In genomic region chr3:105528860-105529259, GRCm38 (mm10) we compare ENCODE assay signal across 18 mouse cellular contexts.
DNase-seq lines count a peak whose midpoint lies in the region; ATAC-seq and TF ChIP-seq lines count a peak whose summit lies in the region.
"Had no signal": no experiment of that assay in that cellular context is flagged by ENCODE, and none has a peak within 500 bp of the region (broad histone marks: within the 10 kb centered on the region; RNA-seq: fewer than 3 reads in every experiment).

No protein-coding gene starts in this region.

- no peak for TF ChIP-seq POLR2A in cortical plate, adult 2 months (IDR thresholded peaks at IDR 0.05; ENCODE audit: extremely low read depth, insufficient read depth, low read length)

- WGBS in forebrain, postnatal 0 days: 39% methylated on average over 8 of the region's 8 CpGs
- WGBS in midbrain, embryonic 14.5 days: 39% methylated on average over 8 of the region's 8 CpGs

- H3K27ac ChIP-seq in layer of hippocampus, adult 2 months: peak overlapping the region; percentile 67; the same call in 1 of the 2 replicates
- peak overlapping the region; percentile 67; the same call in 1 of the 2 replicates for H3K27ac ChIP-seq in cortical plate, adult 2 months (ENCODE audit: insufficient read depth, low read length)
- H3K27ac ChIP-seq in forebrain, postnatal 0 days (ENCODE audit: low read depth, low read length): peak overlapping the region; percentile 40; the same call in 1 of the 2 replicates
- H3K27ac ChIP-seq in midbrain, embryonic 14.5 days (replicated peaks; ENCODE audit: low read depth, low read length): 0 out of 2 replicates have a peak overlapping the region, but pooled peaks have one; percentile 32
- H3K27ac ChIP-seq: left cerebral cortex, adult 2 months; liver, embryonic 13.5 days; stomach, postnatal 0 days had no signal

- no peak overlapping the region for H3K4me3 ChIP-seq in layer of hippocampus, adult 2 months
- no peak overlapping the region for H3K4me3 ChIP-seq in cortical plate, adult 2 months (ENCODE audit: insufficient read depth, low read length)
- H3K4me3 ChIP-seq in forebrain, postnatal 0 days (ENCODE audit: low read depth, low read length): no peak overlapping the region
- no peak overlapping the region for H3K4me3 ChIP-seq in midbrain, embryonic 14.5 days (replicated peaks; ENCODE audit: low read depth, low read length)
- H3K4me3 ChIP-seq: embryonic facial prominence, embryonic 10.5 days; left cerebral cortex, adult 2 months; liver, embryonic 13.5 days had no signal

- no peak overlapping the region for H3K4me2 ChIP-seq in forebrain, postnatal 0 days (ENCODE audit: low read depth)
- no peak overlapping the region for H3K4me2 ChIP-seq in midbrain, embryonic 14.5 days (ENCODE audit: low read length)
- H3K4me2 ChIP-seq: liver, embryonic 13.5 days had no signal

- DNase-seq in layer of hippocampus, adult 2 months (ENCODE audit: low spot score in 2 of 2): no peak
- no peak for DNase-seq in layer of hippocampus, postnatal 14 days (ENCODE audit: low spot score in 2 of 2)
- peak; percentile 46 for DNase-seq in forebrain, postnatal 0 days
- peak; percentile 44 for DNase-seq in midbrain, embryonic 14.5 days
- DNase-seq in cerebellum, postnatal 25 days: no peak
- no peak for DNase-seq in adrenal gland, postnatal 10 days
- DNase-seq: adrenal gland, postnatal 14 days; cerebellum, adult 9-10 months; kidney, adult 8-10 months; kidney, postnatal 14 days; liver, embryonic 13.5 days; lung, adult 2 months; lung, postnatal 14 days; right cerebral cortex, postnatal 14 days had no signal

- H3K4me1 ChIP-seq in cortical plate, adult 2 months (ENCODE audit: control insufficient read depth, insufficient read depth, low read length): peaks cover 15% of the 10 kb centered on the region
- peaks cover 22% of the 10 kb centered on the region for H3K4me1 ChIP-seq in forebrain, postnatal 0 days (ENCODE audit: insufficient read depth)
- peaks cover 48% of the 10 kb centered on the region for H3K4me1 ChIP-seq in midbrain, embryonic 14.5 days (ENCODE audit: control insufficient read depth, insufficient read depth, low read length)
- H3K4me1 ChIP-seq: liver, embryonic 13.5 days had no signal

- no peaks in the 10 kb centered on the region for H3K9me3 ChIP-seq in forebrain, postnatal 0 days (ENCODE audit: low read length)
- H3K9me3 ChIP-seq in midbrain, embryonic 14.5 days (ENCODE audit: control insufficient read depth, low read length): no peaks in the 10 kb centered on the region
- H3K9me3 ChIP-seq: embryonic facial prominence, embryonic 10.5 days; liver, embryonic 13.5 days had no signal

- ATAC-seq in forebrain, postnatal 0 days: no peak
- no peak for ATAC-seq in midbrain, embryonic 14.5 days (ENCODE audit: low FRiP score, low TSS enrichment)

- H3K27me3 ChIP-seq in forebrain, postnatal 0 days (ENCODE audit: insufficient read depth, low read length): no peaks in the 10 kb centered on the region
- H3K27me3 ChIP-seq in midbrain, embryonic 14.5 days (ENCODE audit: control insufficient read depth, insufficient read depth, low read length): no peaks in the 10 kb centered on the region
- H3K27me3 ChIP-seq: liver, embryonic 13.5 days had no signal

- no peak for TF ChIP-seq CTCF in layer of hippocampus, adult 2 months (conservative IDR thresholded peaks at IDR 0.05)
- TF ChIP-seq CTCF in cortical plate, adult 2 months (IDR thresholded peaks at IDR 0.05; ENCODE audit: extremely low read depth, insufficient read depth, low read length): no peak
- no peak for TF ChIP-seq CTCF in forebrain, postnatal 0 days (IDR thresholded peaks at IDR 0.05; ENCODE audit: low read depth)

- H3K9ac ChIP-seq in forebrain, postnatal 0 days: no peak overlapping the region
- H3K9ac ChIP-seq in midbrain, embryonic 14.5 days (replicated peaks; ENCODE audit: low read length): no peak overlapping the region
- H3K9ac ChIP-seq: liver, embryonic 13.5 days had no signal

- H3K36me3 ChIP-seq in forebrain, postnatal 0 days (ENCODE audit: insufficient read depth): no peaks in the 10 kb centered on the region
- H3K36me3 ChIP-seq in midbrain, embryonic 14.5 days (ENCODE audit: control insufficient read depth, insufficient read depth, low read length): no peaks in the 10 kb centered on the region
- H3K36me3 ChIP-seq: embryonic facial prominence, embryonic 10.5 days; liver, embryonic 13.5 days had no signal

Comparison
In these comparisons a context has a peak if more than half of its experiments do, and no peak if none do; other contexts are left out.
1. DNase-seq: peak in forebrain, postnatal 0 days (single experiment) and midbrain, embryonic 14.5 days (single experiment); none in layer of hippocampus, adult 2 months (0 of 2), layer of hippocampus, postnatal 14 days (0 of 2), cerebellum, postnatal 25 days (0 of 2) and adrenal gland, postnatal 10 days (single experiment).
2. Peak in every context shown above with its lines, with median percentiles within 50 percentile points of each other: H3K27ac ChIP-seq.